Mouse (Mus musculus): ENCODE measurements around the gene Myl6. TPM values are rescaled to one million over a fixed set of nuclear protein-coding genes. Genes with fewer than 3 reads are reported as not detected.
"Not testable (repeated sequence)": the region's sequence is repeated elsewhere in the genome, so short reads cannot be mapped to it uniquely, and the experiment has no call there.

Myl6 gene
- total RNA-seq, 2 experiments from 2014 or later, result 294 to 314 TPM

GRCm38 (mm10) chr10:128511761-128512160 is 17.8 kb upstream of the Myl6 start:
- intact Hi-C loops (cut with DNase I), result no loop called here
- no peak for DNase-seq (ENCODE audit: low spot score)

GRCm38 (mm10) chr10:128511189-128511588 is 17.2 kb upstream of the Myl6 start:
- DNase-seq (ENCODE audit: low spot score), result no peak
- intact Hi-C loops (cut with DNase I), result no loop called here

- DNase-seq (ENCODE audit: low spot score), result no peak
- intact Hi-C loops (cut with DNase I), result no loop called here
Observed at GRCm38 (mm10) chr10:128510301-128510700, 16.4 kb upstream of the Myl6 start.

GRCm38 (mm10) chr10:128509831-128510230 is 15.9 kb upstream of the Myl6 start:
- DNase-seq (ENCODE audit: low spot score), result no peak
- intact Hi-C loops (cut with DNase I), result loop anchor here (5.0 kb wide), 1 partner anchor 32 kb away; no protein-coding TSS in a partner anchor

GRCm38 (mm10) chr10:128509203-128509602 is 15.3 kb upstream of the Myl6 start:
- intact Hi-C loops (cut with DNase I), result loop anchor here (5.0 kb wide), 1 partner anchor 33 kb away; no protein-coding TSS in a partner anchor
- DNase-seq (ENCODE audit: low spot score), result no peak

GRCm38 (mm10) chr10:128508260-128508659 is 14.3 kb upstream of the Myl6 start:
- no peak for DNase-seq (ENCODE audit: low spot score)
- intact Hi-C loops (cut with DNase I), result loop anchor here (5.0 kb wide), 1 partner anchor 34 kb away; no protein-coding TSS in a partner anchor

GRCm38 (mm10) chr10:128505974-128506373 is 12.0 kb upstream of the Myl6 start:
- no peak for DNase-seq (ENCODE audit: low spot score)

GRCm38 (mm10) chr10:128505371-128505667 is 11.4 kb upstream of the Myl6 start:
- DNase-seq (ENCODE audit: low spot score), result not testable (repeated sequence)
- intact Hi-C loops (cut with DNase I), result loop anchor here (5.0 kb wide), 1 partner anchor 37 kb away; no protein-coding TSS in a partner anchor

More at GRCm38 (mm10) chr10:128505974-128506373, 12.0 kb upstream of the Myl6 start:
- intact Hi-C loops (cut with DNase I), result loop anchor here (5.0 kb wide), 1 partner anchor 36 kb away; no protein-coding TSS in a partner anchor

GRCm38 (mm10) chr10:128504641-128505370 is 10.9 kb upstream of the Myl6 start:
- intact Hi-C loops (cut with DNase I), result loop anchor here (5.0 kb wide), 1 partner anchor 37 kb away; no protein-coding TSS in a partner anchor
- no peak for DNase-seq (ENCODE audit: low spot score)

- intact Hi-C loops (cut with DNase I), result no loop called here
- no peak for DNase-seq (ENCODE audit: low spot score)
Observed at GRCm38 (mm10) chr10:128504012-128504411, 10.1 kb upstream of the Myl6 start.

- DNase-seq (ENCODE audit: low spot score), result no peak
- intact Hi-C loops (cut with DNase I), result no loop called here
Observed at GRCm38 (mm10) chr10:128503532-128503931, 9.6 kb upstream of the Myl6 start.

- no peak for DNase-seq (ENCODE audit: low spot score)
- intact Hi-C loops (cut with DNase I), result no loop called here
Observed at GRCm38 (mm10) chr10:128502341-128502740, 8.4 kb upstream of the Myl6 start.

GRCm38 (mm10) chr10:128499116-128499671 is 5.2 kb upstream of the Myl6 start:
- intact Hi-C loops (cut with DNase I), result loop anchor here (5.0 kb wide), 1 partner anchor 48 kb away; the partner anchor contains the start of genes Rpl41 and Zc3h10

GRCm38 (mm10) chr10:128498590-128498989 is 4.6 kb upstream of the Myl6 start, which contains the start of gene Myl6b:
Gene Myl6b, minus strand, starts transcription at chr10:128498685.
- intact Hi-C loops (cut with DNase I), result loop anchor here (5.0 kb wide), 1 partner anchor 49 kb away; the partner anchor contains the start of genes Rpl41 and Zc3h10
- peak; percentile 97 for DNase-seq (ENCODE audit: low spot score)

More at GRCm38 (mm10) chr10:128499116-128499671, 5.2 kb upstream of the Myl6 start:
- peak; percentile 51 for DNase-seq (ENCODE audit: low spot score)

- intact Hi-C loops (cut with DNase I), result loop anchor here (5.0 kb wide), 1 partner anchor 50 kb away; the partner anchor contains the start of genes Rpl41 and Zc3h10
- no peak for DNase-seq (ENCODE audit: low spot score)
Observed at GRCm38 (mm10) chr10:128497134-128497737, 3.3 kb upstream of the Myl6 start.

- no peak for DNase-seq (ENCODE audit: low spot score)
- intact Hi-C loops (cut with DNase I), result loop anchor here (5.0 kb wide), 1 partner anchor 51 kb away; the partner anchor contains the start of genes Rpl41 and Zc3h10
Observed at GRCm38 (mm10) chr10:128496509-128497077, 2.6 kb upstream of the Myl6 start.

GRCm38 (mm10) chr10:128495903-128496302 is 2.0 kb upstream of the Myl6 start:
- no peak for DNase-seq (ENCODE audit: low spot score)
- intact Hi-C loops (cut with DNase I), result loop anchor here (5.0 kb wide), 1 partner anchor 51 kb away; the partner anchor contains the start of genes Rpl41 and Zc3h10

- DNase-seq (ENCODE audit: low spot score), result no peak
- intact Hi-C loops (cut with DNase I), result loop anchor here (5.0 kb wide), 1 partner anchor 52 kb away; the partner anchor contains the start of genes Rpl41 and Zc3h10
Observed at GRCm38 (mm10) chr10:128495270-128495669, 1.3 kb upstream of the Myl6 start.

GRCm38 (mm10) chr10:128494667-128495245 is 811 bp upstream of the Myl6 start:
- intact Hi-C loops (cut with DNase I), result loop anchor here (5.0 kb wide), 2 partner anchors 33 to 53 kb away; partner anchors contain the start of genes Esyt1, Rpl41 and Zc3h10
- DNase-seq (ENCODE audit: low spot score), result no peak

All from heart, postnatal 25 days (tissue).